Mouse (Mus musculus) MEL (cell line): ENCODE data around the gene Sec23b.

Source experiments
- CTCF ChIP-seq, 3 experiments: IDR thresholded peaks in 2 of 3; conservative IDR thresholded peaks in 1 of 3; 2 replicates each; pipeline ENCODE4 v1.5.1; 2011 to 2012; ENCODE audit warnings: low read length in 3 of 3, low read depth in 2 of 3, mild to moderate bottlenecking in 2 of 3, improper control_type of control experiment in 1 of 3, inconsistent platforms in 1 of 3, mixed read lengths in 1 of 3, moderate library complexity in 1 of 3; ENCODE audit not compliant: control insufficient read depth in 1 of 3, insufficient read depth in 1 of 3, poor library complexity in 1 of 3, severe bottlenecking in 1 of 3
- GABPA ChIP-seq: IDR thresholded peaks from 2 replicates; pipeline ENCODE4 v1.6.1; 2012; ENCODE audit warnings: low read depth, mild to moderate bottlenecking, inconsistent platforms, low read length, improper control_type of control experiment, moderate library complexity
- POLR2A ChIP-seq, 2 experiments: IDR thresholded peaks; 2 replicates each; pipeline ENCODE4 v1.6.1; 2011 to 2012; ENCODE audit warnings: low read length in 2 of 2, mild to moderate bottlenecking in 2 of 2, control low read depth in 1 of 2, improper control_type of control experiment in 1 of 2, low read depth in 1 of 2, moderate library complexity in 1 of 2; ENCODE audit not compliant: control insufficient read depth in 1 of 2, insufficient read depth in 1 of 2, poor library complexity in 1 of 2
- SIN3A ChIP-seq: IDR thresholded peaks from 2 replicates; pipeline ENCODE4 v1.6.1; 2012; ENCODE audit warnings: low read length, improper control_type of control experiment, inconsistent platforms
- UBTF ChIP-seq: IDR thresholded peaks from 2 replicates; pipeline ENCODE4 v1.6.1; 2012; ENCODE audit warnings: low read depth, mild to moderate bottlenecking, inconsistent platforms, low read length, improper control_type of control experiment, moderate library complexity, borderline replicate concordance; ENCODE audit not compliant: insufficient read depth

- no peak for TF ChIP-seq POLR2A (IDR thresholded peaks at IDR 0.05; ENCODE audit: control insufficient read depth in 1 of 2, insufficient read depth in 1 of 2, low read depth in 1 of 2, low read length in 2 of 2, poor library complexity in 1 of 2)
- no peak for TF ChIP-seq UBTF
- peak; percentile 47 to 67 (median 62) for TF ChIP-seq CTCF (IDR thresholded peaks at IDR 0.05 in 2 of 3, conservative IDR thresholded peaks at IDR 0.05 in 1 of 3; ENCODE audit: control insufficient read depth in 1 of 3, insufficient read depth in 1 of 3, low read depth in 2 of 3, low read length in 3 of 3, poor library complexity in 1 of 3, severe bottlenecking in 1 of 3)
- TF ChIP-seq GABPA = no peak
- TF ChIP-seq SIN3A = no peak
Observed at GRCm38 (mm10) chr2:144588723-144589122, 32.7 kb downstream of the Sec23b start.
